In genomic region chr1:169346876-169347275, GRCm38 (mm10) we compare ENCODE assay signal across 15 mouse cellular contexts.
"Had no signal": no experiment of that assay in that cellular context is flagged by ENCODE, and none has a peak within 500 bp of the region (broad histone marks: within the 10 kb centered on the region; RNA-seq: fewer than 3 reads in every experiment).

No protein-coding gene starts in this region.

- DNase-seq: kidney, postnatal 25 days; lung, postnatal 14 days; thymus, postnatal 36 days had no signal

- H3K9ac ChIP-seq: limb, embryonic 15.5 days; liver, embryonic 12.5 days; lung, embryonic 15.5 days; midbrain, embryonic 15.5 days; neural tube, embryonic 12.5 days; stomach, embryonic 15.5 days had no signal

- H3K27ac ChIP-seq: limb, embryonic 15.5 days; liver, embryonic 12.5 days; lung, embryonic 15.5 days; macrophage; midbrain, embryonic 15.5 days; neural tube, embryonic 12.5 days; stomach, embryonic 15.5 days had no signal

- H3K4me3 ChIP-seq: left cerebral cortex, adult 2 months; limb, embryonic 15.5 days; liver, embryonic 12.5 days; lung, embryonic 15.5 days; megakaryocyte, embryonic 14.5 days; midbrain, embryonic 15.5 days; neural tube, embryonic 12.5 days; stomach, embryonic 15.5 days had no signal

- H3K36me3 ChIP-seq: limb, embryonic 15.5 days; liver, embryonic 12.5 days; lung, embryonic 15.5 days; midbrain, embryonic 15.5 days; neural tube, embryonic 12.5 days; stomach, embryonic 15.5 days had no signal

- ATAC-seq: hindbrain, embryonic 16.5 days; inflammation-experienced regulatory T-cells, adult 6 months; liver, embryonic 12.5 days; midbrain, embryonic 15.5 days had no signal

- H3K27me3 ChIP-seq: limb, embryonic 15.5 days; liver, embryonic 12.5 days; lung, embryonic 15.5 days; megakaryocyte, embryonic 14.5 days; midbrain, embryonic 15.5 days; neural tube, embryonic 12.5 days; stomach, embryonic 15.5 days had no signal

- H3K4me1 ChIP-seq: liver, embryonic 12.5 days; lung, embryonic 15.5 days; megakaryocyte, embryonic 14.5 days; midbrain, embryonic 15.5 days; neural tube, embryonic 12.5 days; stomach, embryonic 15.5 days had no signal

- H3K9me3 ChIP-seq: limb, embryonic 15.5 days; liver, embryonic 12.5 days; lung, embryonic 15.5 days; megakaryocyte, embryonic 14.5 days; midbrain, embryonic 15.5 days; neural tube, embryonic 12.5 days; stomach, embryonic 15.5 days had no signal

- H3K4me2 ChIP-seq: limb, embryonic 15.5 days; liver, embryonic 12.5 days; lung, embryonic 15.5 days; midbrain, embryonic 11.5 days; midbrain, embryonic 15.5 days; neural tube, embryonic 12.5 days; stomach, embryonic 15.5 days had no signal
